Mouse (Mus musculus) intestine, embryonic 14.5 days (tissue): Measurements from ENCODE around the gene Rgs2. TPM values are rescaled to one million over a fixed set of nuclear protein-coding genes. Genes with fewer than 3 reads are reported as not detected.

ENCODE experiments used
- ATAC-seq: fragments of 200-750 bp; cut with Nextera tagmentation; replicated peaks from 2 replicates; pipeline ENCODE4 v1.8.0; 2017; ENCODE audit warnings: low read depth, moderate number of reproducible peaks, moderate TSS enrichment, moderate library complexity; ENCODE audit not compliant: low FRiP score, low TSS enrichment
- DNase-seq: peaks from one replicate; pipeline ENCODE4 v3.0.0-alpha.2; 2018; ENCODE audit warnings: low spot score
- H3K27ac ChIP-seq: fragments of 300-500 bp; sonication (generic); 2 replicates; pipeline ENCODE4 v1.5.1; 2014; ENCODE audit warnings: low read depth, mild to moderate bottlenecking, control low read depth
- H3K27me3 ChIP-seq: fragments of 300-500 bp; sonication (generic); replicated peaks from 2 replicates; pipeline ENCODE4 v1.6.1; 2014; ENCODE audit warnings: low read length, control low read depth; ENCODE audit not compliant: control insufficient read depth, insufficient read depth
- H3K36me3 ChIP-seq: fragments of 300-500 bp; sonication (generic); 2 replicates; pipeline ENCODE4 v1.6.1; 2014; ENCODE audit warnings: low read length, control low read depth; ENCODE audit not compliant: control insufficient read depth, insufficient read depth
- H3K4me1 ChIP-seq: fragments of 300-500 bp; sonication (generic); replicated peaks from 2 replicates; pipeline ENCODE4 v1.6.1; 2014; ENCODE audit warnings: low read length, control low read depth, mixed read lengths; ENCODE audit not compliant: control insufficient read depth, insufficient read depth
- H3K4me2 ChIP-seq: fragments of 300-500 bp; sonication (generic); 2 replicates; pipeline ENCODE4 v1.6.1; 2014; ENCODE audit warnings: low read length
- H3K4me3 ChIP-seq: fragments of 300-500 bp; sonication (generic); 2 replicates; pipeline ENCODE4 v1.5.1; 2014; ENCODE audit warnings: low read depth, low read length, control low read depth, mixed read lengths
- H3K9ac ChIP-seq: fragments of 300-500 bp; sonication (generic); 2 replicates; pipeline ENCODE4 v1.6.1; 2014; ENCODE audit warnings: mild to moderate bottlenecking, low read length
- H3K9me3 ChIP-seq: fragments of 300-500 bp; sonication (generic); 2 replicates; pipeline ENCODE4 v1.6.1; 2016; ENCODE audit warnings: low read length, control low read depth; ENCODE audit not compliant: control insufficient read depth
- WGBS: fragments of 180-500 bp; shearing (Covaris S2); extraction: QIAGEN DNeasy Blood & Tissue Kit; methylation state at CpG from one replicate; pipeline ENCODE4 v1.1.7; 2014; 5-methylcytosine and 5-hydroxymethylcytosine counted together
- polyA plus RNA-seq: library from polyadenylated mRNA; unstranded; fragments of >200 nt; fragmentation: Nextera tagmentation; extraction: Ambion mirVana; gene quantifications from 2 replicates; pipeline ENCODE4 v1.2.1, GENCODE M21; 2014

The Rgs2 gene
- polyA plus RNA-seq, 1 experiment from 2014 or later = 39.8 TPM

GRCm38 (mm10) chr1:144007341-144007740, 3.4 kb upstream of the Rgs2 start:
- no peaks in the 10 kb centered on the region for H3K36me3 ChIP-seq
- 81% methylated on average over 6 of the region's 6 CpGs for WGBS

GRCm38 (mm10) chr1:144006542-144006941, 2.6 kb upstream of the Rgs2 start:
- Histone ChIP-seq H3K27me3 (no peaks in the 10 kb centered on the region), H3K4me3 (no peak overlapping the region), H3K4me2 (peak overlapping the region; percentile 47), H3K9ac (no peak overlapping the region), H3K4me1 (no peaks in the 10 kb centered on the region; the same call in 1 of the 2 replicates), H3K27ac (no peak overlapping the region), H3K36me3 (peaks cover 4% of the 10 kb centered on the region; the same call in 1 of the 2 replicates), H3K9me3 (no peaks in the 10 kb centered on the region)
- ATAC-seq (no peak; the same call in 1 of the 2 replicates), DNase-seq (peak; percentile 72)
- 2% methylated on average over 8 of the region's 8 CpGs for WGBS

More at GRCm38 (mm10) chr1:144007341-144007740, 3.4 kb upstream of the Rgs2 start:
- DNase-seq = no peak
- Histone ChIP-seq H3K4me2 (no peak overlapping the region), H3K27ac (no peak overlapping the region), H3K9ac (no peak overlapping the region), H3K9me3 (no peaks in the 10 kb centered on the region), H3K4me3 (no peak overlapping the region), H3K27me3 (no peaks in the 10 kb centered on the region), H3K4me1 (no peaks in the 10 kb centered on the region; the same call in 1 of the 2 replicates)
- ATAC-seq = no peak

- Histone ChIP-seq H3K27ac (no peak overlapping the region), H3K4me1 (no peaks in the 10 kb centered on the region; the same call in 1 of the 2 replicates), H3K4me2 (no peak overlapping the region), H3K36me3 (peaks cover 10% of the 10 kb centered on the region; the same call in 1 of the 2 replicates), H3K9ac (no peak overlapping the region), H3K9me3 (no peaks in the 10 kb centered on the region), H3K4me3 (no peak overlapping the region), H3K27me3 (no peaks in the 10 kb centered on the region)
- ATAC-seq = no peak
- DNase-seq = no peak
Observed at GRCm38 (mm10) chr1:144005648-144006047, 1.7 kb upstream of the Rgs2 start.

GRCm38 (mm10) chr1:144004741-144005140, 780 bp upstream of the Rgs2 start:
- Histone ChIP-seq H3K9ac (peak overlapping the region; percentile 48), H3K27me3 (no peaks in the 10 kb centered on the region), H3K4me3 (peak overlapping the region; percentile 48), H3K9me3 (no peaks in the 10 kb centered on the region), H3K36me3 (peaks cover 10% of the 10 kb centered on the region; the same call in 1 of the 2 replicates), H3K4me2 (peak overlapping the region; percentile 95), H3K27ac (peak overlapping the region; percentile 57), H3K4me1 (no peaks in the 10 kb centered on the region; the same call in 1 of the 2 replicates)
- WGBS = 4% methylated on average over 9 of the region's 9 CpGs
- ATAC-seq (no peak), DNase-seq (peak; percentile 60)

GRCm38 (mm10) chr1:144003416-144003815, 545 bp downstream of the Rgs2 start:
- Histone ChIP-seq H3K4me1 (no peaks in the 10 kb centered on the region; the same call in 1 of the 2 replicates), H3K9ac (peak overlapping the region; percentile 48), H3K36me3 (peaks cover 10% of the 10 kb centered on the region; the same call in 1 of the 2 replicates), H3K4me2 (peak overlapping the region; percentile 95), H3K27ac (no peak overlapping the region), H3K4me3 (peak overlapping the region; percentile 48), H3K9me3 (no peaks in the 10 kb centered on the region), H3K27me3 (no peaks in the 10 kb centered on the region)
- WGBS = 4% methylated on average over 10 of the region's 10 CpGs
- ATAC-seq (no peak), DNase-seq (no peak)

GRCm38 (mm10) chr1:144002715-144003066, 1.3 kb downstream of the Rgs2 start:
- Histone ChIP-seq H3K27ac (no peak overlapping the region), H3K9me3 (no peaks in the 10 kb centered on the region), H3K4me1 (no peaks in the 10 kb centered on the region; the same call in 1 of the 2 replicates), H3K4me3 (peak overlapping the region; percentile 48), H3K36me3 (peaks cover 10% of the 10 kb centered on the region; the same call in 1 of the 2 replicates), H3K27me3 (no peaks in the 10 kb centered on the region), H3K4me2 (peak overlapping the region; percentile 95), H3K9ac (peak overlapping the region; percentile 48; the same call in 1 of the 2 replicates)
- no peak for ATAC-seq
- WGBS = 66% methylated on average over 4 of the region's 4 CpGs
- DNase-seq = no peak

- Histone ChIP-seq H3K9me3 (no peaks in the 10 kb centered on the region), H3K9ac (no peak overlapping the region), H3K36me3 (peaks cover 10% of the 10 kb centered on the region; the same call in 1 of the 2 replicates), H3K27me3 (no peaks in the 10 kb centered on the region), H3K4me3 (peak overlapping the region; percentile 48; the same call in 1 of the 2 replicates), H3K4me1 (no peaks in the 10 kb centered on the region; the same call in 1 of the 2 replicates), H3K4me2 (peak overlapping the region; percentile 95), H3K27ac (no peak overlapping the region)
- ATAC-seq = no peak
- 88% methylated on average over 6 of the region's 6 CpGs for WGBS
- DNase-seq = no peak
Observed at GRCm38 (mm10) chr1:144002036-144002714, 1.8 kb downstream of the Rgs2 start.

- H3K27me3 ChIP-seq = no peaks in the 10 kb centered on the region
- H3K36me3 ChIP-seq = peaks cover 10% of the 10 kb centered on the region; the same call in 1 of the 2 replicates
- H3K4me1 ChIP-seq = no peaks in the 10 kb centered on the region; the same call in 1 of the 2 replicates
- no peak overlapping the region for H3K4me2 ChIP-seq
- 93% methylated on average over 4 of the region's 4 CpGs for WGBS
- DNase-seq (no peak), ATAC-seq (no peak)
- no peak overlapping the region for H3K4me3 ChIP-seq
- H3K9ac ChIP-seq = no peak overlapping the region
- no peaks in the 10 kb centered on the region for H3K9me3 ChIP-seq
- H3K27ac ChIP-seq = no peak overlapping the region
Observed at GRCm38 (mm10) chr1:144000246-144000645, 3.7 kb downstream of the Rgs2 start.
